Mouse (Mus musculus) intestine, postnatal 0 days (tissue): ENCODE data around the gene Tmem235. TPM values are rescaled to one million over a fixed set of nuclear protein-coding genes. Genes with fewer than 3 reads are reported as not detected.
"Not testable (repeated sequence)": the region's sequence is repeated elsewhere in the genome, so short reads cannot be mapped to it uniquely, and the experiment has no call there.

Experiments used
- ATAC-seq: fragments of 200-750 bp; cut with Nextera tagmentation; 2 replicates; pipeline ENCODE4 v1.8.0; 2017; ENCODE audit warnings: mild to moderate bottlenecking, moderate TSS enrichment, moderate library complexity
- H3K27ac ChIP-seq: fragments of 300-500 bp; sonication (generic); 2 replicates; pipeline ENCODE4 v1.5.1; 2014; ENCODE audit warnings: mild to moderate bottlenecking, low read depth, low read length, moderate library complexity
- H3K27me3 ChIP-seq: fragments of 300-500 bp; sonication (generic); replicated peaks from 2 replicates; pipeline ENCODE4 v1.6.1; 2014; ENCODE audit warnings: low read length, mixed read lengths; ENCODE audit not compliant: control insufficient read depth, insufficient read depth
- H3K36me3 ChIP-seq: fragments of 300-500 bp; sonication (generic); 2 replicates; pipeline ENCODE4 v1.6.1; 2014; ENCODE audit warnings: mild to moderate bottlenecking, moderate library complexity; ENCODE audit not compliant: control insufficient read depth, insufficient read depth
- H3K4me1 ChIP-seq: fragments of 300-500 bp; sonication (generic); replicated peaks from 2 replicates; pipeline ENCODE4 v1.6.1; 2014; ENCODE audit warnings: antibody characterized with exemption, low read length, mixed read lengths; ENCODE audit not compliant: control insufficient read depth, insufficient read depth
- H3K4me2 ChIP-seq: fragments of 300-500 bp; sonication (generic); replicated peaks from 2 replicates; pipeline ENCODE4 v1.6.1; 2014; ENCODE audit warnings: low read depth, mild to moderate bottlenecking, moderate library complexity
- H3K4me3 ChIP-seq: fragments of 300-500 bp; sonication (generic); 2 replicates; pipeline ENCODE4 v1.5.1; 2014; ENCODE audit warnings: low read depth, low read length
- H3K9ac ChIP-seq: fragments of 300-500 bp; sonication (generic); 2 replicates; pipeline ENCODE4 v1.6.1; 2014; ENCODE audit warnings: mild to moderate bottlenecking, low read depth, low read length
- H3K9me3 ChIP-seq: fragments of 300-500 bp; sonication (generic); 2 replicates; pipeline ENCODE4 v1.6.1; 2016; ENCODE audit warnings: mixed run types; ENCODE audit not compliant: control insufficient read depth
- CTCF ChIP-seq: sonication (generic); IDR thresholded peaks from 2 replicates; pipeline ENCODE4 v1.5.1; 2016; ENCODE audit warnings: low read depth, mild to moderate bottlenecking, control low read depth, antibody characterized with exemption, moderate library complexity
- WGBS: fragments of 180-500 bp; shearing (Covaris S2); extraction: QIAGEN DNeasy Blood & Tissue Kit; methylation state at CpG from one replicate; pipeline ENCODE4 v1.1.7; 2014; 5-methylcytosine and 5-hydroxymethylcytosine counted together
- polyA plus RNA-seq: library from polyadenylated mRNA; unstranded; fragments of >200 nt; fragmentation: Nextera tagmentation; extraction: Ambion mirVana; gene quantifications from 2 replicates; pipeline ENCODE4 v1.2.1, GENCODE M21; 2015

Gene Tmem235
- polyA plus RNA-seq, 1 experiment from 2014 or later: not detected

GRCm38 (mm10) chr11:117828888-117829604 is 31.5 kb upstream of the Tmem235 start:
- Histone ChIP-seq H3K9me3 (no peaks in the 10 kb centered on the region), H3K9ac (no peak overlapping the region), H3K4me3 (no peak overlapping the region), H3K27ac (peak overlapping the region; percentile 80), H3K4me2 (peak overlapping the region; percentile 89; the same call in 1 of the 2 replicates), H3K27me3 (no peaks in the 10 kb centered on the region), H3K4me1 (peaks cover 36% of the 10 kb centered on the region), H3K36me3 (no peaks in the 10 kb centered on the region)
- no peak for TF ChIP-seq CTCF
- ATAC-seq: peak; percentile 23
- WGBS: 26% methylated on average over 9 of the region's 9 CpGs

GRCm38 (mm10) chr11:117829671-117830215 is 30.8 kb upstream of the Tmem235 start:
- Histone ChIP-seq H3K9me3 (no peaks in the 10 kb centered on the region), H3K4me1 (peaks cover 34% of the 10 kb centered on the region), H3K36me3 (no peaks in the 10 kb centered on the region), H3K27ac (peak overlapping the region; percentile 80), H3K4me2 (no peak overlapping the region), H3K27me3 (no peaks in the 10 kb centered on the region), H3K9ac (no peak overlapping the region), H3K4me3 (no peak overlapping the region)
- 26% methylated on average over 2 of the region's 2 CpGs for WGBS
- no peak for TF ChIP-seq CTCF
- no peak for ATAC-seq

DNA sequence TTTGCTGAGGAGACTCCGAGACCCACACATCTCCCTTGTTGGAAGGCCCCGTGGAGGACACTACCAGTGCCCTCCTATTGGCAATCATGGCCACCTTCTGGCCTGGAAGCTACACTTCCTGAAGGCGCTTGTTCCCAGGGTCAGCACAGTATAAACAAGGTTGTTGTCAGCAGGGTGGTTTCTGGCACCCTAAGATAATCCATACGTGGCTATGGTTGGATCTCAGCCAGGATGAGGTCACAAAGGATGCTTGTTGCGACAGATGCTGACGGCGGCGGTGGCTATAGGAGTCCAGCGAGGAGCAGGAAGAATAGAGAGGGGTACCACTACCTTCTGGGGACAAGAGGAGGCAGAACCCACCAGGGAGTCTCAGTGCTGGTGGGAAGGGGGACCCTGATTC is 30.2 kb upstream of the Tmem235 start:
- TF ChIP-seq CTCF: no peak
- WGBS: 36% methylated on average over 9 of the region's 9 CpGs
- H3K27ac ChIP-seq: peak overlapping the region; percentile 80
- H3K9ac ChIP-seq: no peak overlapping the region
- no peaks in the 10 kb centered on the region for H3K36me3 ChIP-seq
- H3K27me3 ChIP-seq: no peaks in the 10 kb centered on the region
- no peak overlapping the region for H3K4me3 ChIP-seq
- ATAC-seq: peak; percentile 15
- no peak overlapping the region for H3K4me2 ChIP-seq
- H3K9me3 ChIP-seq: no peaks in the 10 kb centered on the region
- peaks cover 29% of the 10 kb centered on the region for H3K4me1 ChIP-seq

GRCm38 (mm10) chr11:117832086-117832969 is 28.2 kb upstream of the Tmem235 start:
- no peaks in the 10 kb centered on the region for H3K27me3 ChIP-seq
- peak overlapping the region; percentile 56 for H3K4me2 ChIP-seq
- 23% methylated on average over 28 of the region's 28 CpGs for WGBS
- H3K4me3 ChIP-seq: peak overlapping the region; percentile 17
- no peaks in the 10 kb centered on the region for H3K9me3 ChIP-seq
- no peaks in the 10 kb centered on the region for H3K36me3 ChIP-seq
- peaks cover 27% of the 10 kb centered on the region for H3K4me1 ChIP-seq
- no peak overlapping the region for H3K9ac ChIP-seq
- peak; percentile 95 for TF ChIP-seq CTCF
- H3K27ac ChIP-seq: peak overlapping the region; percentile 67
- ATAC-seq: peak; percentile 56

- Histone ChIP-seq H3K4me1 (peaks cover 18% of the 10 kb centered on the region; the same call in 1 of the 2 replicates), H3K27ac (peak overlapping the region; percentile 70; the same call in 1 of the 2 replicates), H3K4me2 (peak overlapping the region; percentile 45; the same call in 1 of the 2 replicates)
- not testable (repeated sequence) for ATAC-seq, H3K36me3 ChIP-seq, H3K9ac ChIP-seq, H3K9me3 ChIP-seq, H3K27me3 ChIP-seq, H3K4me3 ChIP-seq
- 71% methylated on average over 4 of the region's 6 CpGs for WGBS
Measured at GRCm38 (mm10) chr11:117833509-117833908, 27.0 kb upstream of the Tmem235 start.

DNA sequence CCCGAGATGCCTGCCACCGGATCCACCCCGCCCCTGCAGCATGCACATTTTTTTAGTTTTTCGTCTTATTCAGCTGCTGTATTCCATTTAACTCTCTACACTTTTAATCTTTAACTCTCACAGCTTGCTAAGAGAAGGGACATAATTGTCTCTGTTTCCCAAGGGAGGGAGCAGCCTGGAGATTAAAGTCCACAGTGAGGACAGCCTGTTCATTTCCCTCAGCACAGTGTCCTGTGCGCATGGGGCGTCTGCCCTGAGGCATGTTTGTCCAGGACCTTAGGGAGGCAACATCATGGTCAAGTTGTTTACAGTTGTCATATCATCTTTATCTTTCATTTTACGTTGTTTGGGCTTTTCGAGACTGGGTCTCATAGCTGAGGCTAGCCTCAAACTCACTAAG is 26.5 kb upstream of the Tmem235 start:
- Histone ChIP-seq H3K9me3 (no peaks in the 10 kb centered on the region), H3K9ac (no peak overlapping the region), H3K4me1 (peaks cover 20% of the 10 kb centered on the region; the same call in 1 of the 2 replicates), H3K27me3 (no peaks in the 10 kb centered on the region), H3K4me3 (no peak overlapping the region), H3K36me3 (no peaks in the 10 kb centered on the region), H3K4me2 (peak overlapping the region; percentile 45), H3K27ac (peak overlapping the region; percentile 70)
- 47% methylated on average over 8 of the region's 8 CpGs for WGBS
- no peak for TF ChIP-seq CTCF
- peak; percentile 30; the same call in 1 of the 2 replicates for ATAC-seq
